Mouse (Mus musculus): ENCODE data around the gene Gal3st2. TPM values are rescaled to one million over a fixed set of nuclear protein-coding genes. Genes with fewer than 3 reads are reported as not detected.

Gal3st2 gene
- polyA plus RNA-seq, 1 experiment from 2014 or later: 0.06 TPM

Other genes with a start within 250 kb of the Gal3st2 start
- 196 and 197 TPM in 2 replicates for gene Stk25, start 202.6 kb upstream of the Gal3st2 start, polyA plus RNA-seq (2016; fragmentation: Nextera tagmentation; extraction: Ambion mirVana)
- gene Bok, start 175.6 kb upstream of the Gal3st2 start, polyA plus RNA-seq (2016; fragmentation: Nextera tagmentation; extraction: Ambion mirVana): 34.2 and 38.8 TPM in 2 replicates
- 101 and 102 TPM in 2 replicates for gene Atg4b, start 109.8 kb upstream of the Gal3st2 start, polyA plus RNA-seq (2016; fragmentation: Nextera tagmentation; extraction: Ambion mirVana)
- gene Thap4, start 106.4 kb upstream of the Gal3st2 start, polyA plus RNA-seq (2016; fragmentation: Nextera tagmentation; extraction: Ambion mirVana): 53.2 and 57.4 TPM in 2 replicates
- 272 and 277 TPM in 2 replicates for gene Dtymk, start 59.4 kb upstream of the Gal3st2 start, polyA plus RNA-seq (2016; fragmentation: Nextera tagmentation; extraction: Ambion mirVana)
- gene Ing5, start 57.3 kb upstream of the Gal3st2 start, polyA plus RNA-seq (2016; fragmentation: Nextera tagmentation; extraction: Ambion mirVana): 18.2 and 20.9 TPM in 2 replicates
- 17.2 and 17.3 TPM in 2 replicates for gene D2hgdh, start 36.4 kb upstream of the Gal3st2 start, polyA plus RNA-seq (2016; fragmentation: Nextera tagmentation; extraction: Ambion mirVana)
- gene Gal3st2b, start 57.0 kb downstream of the Gal3st2 start, polyA plus RNA-seq (2016; fragmentation: Nextera tagmentation; extraction: Ambion mirVana): not detected in 2 replicates
- not detected in 2 replicates for gene Gal3st2c, start 129.2 kb downstream of the Gal3st2 start, polyA plus RNA-seq (2016; fragmentation: Nextera tagmentation; extraction: Ambion mirVana)
- not detected in 2 replicates for gene Neu4, start 159.1 kb downstream of the Gal3st2 start, polyA plus RNA-seq (2016; fragmentation: Nextera tagmentation; extraction: Ambion mirVana)
- gene Pdcd1, start 191.2 kb downstream of the Gal3st2 start, polyA plus RNA-seq (2016; fragmentation: Nextera tagmentation; extraction: Ambion mirVana): not detected in 2 replicates

All from embryonic facial prominence, embryonic 12.5 days (tissue).